Mouse (Mus musculus) CH12.LX (cell line): ENCODE data around the gene Fktn. TPM values are rescaled to one million over a fixed set of nuclear protein-coding genes. Genes with fewer than 3 reads are reported as not detected.

Experiments
- DNase-seq: peaks from one replicate; pipeline ENCODE4 v3.0.0-alpha.2; 2013; ENCODE audit errors: extremely low read depth
- H3K27ac ChIP-seq: 2 replicates; pipeline ENCODE4 v1.5.1; 2012; ENCODE audit warnings: low read depth, mild to moderate bottlenecking, control low read depth, moderate library complexity; ENCODE audit not compliant: insufficient read depth
- H3K27me3 ChIP-seq: replicated peaks from 2 replicates; pipeline ENCODE3; 2012; ENCODE audit warnings: inconsistent platforms
- H3K36me3 ChIP-seq, 2 experiments: replicated peaks in 1 of 2; 2 replicates each; pipeline versions ENCODE3 to v1.6.1; 2012; ENCODE audit warnings: inconsistent platforms in 1 of 2, low read length in 1 of 2, mild to moderate bottlenecking in 1 of 2, mixed read lengths in 1 of 2, moderate library complexity in 1 of 2; ENCODE audit not compliant: control insufficient read depth in 1 of 2, insufficient read depth in 1 of 2
- H3K4me1 ChIP-seq, 2 experiments: 2 replicates each; pipeline ENCODE4 v1.6.1; 2012; ENCODE audit warnings: inconsistent platforms in 1 of 2, moderate library complexity in 1 of 2; ENCODE audit not compliant: insufficient read depth in 2 of 2, control insufficient read depth in 1 of 2
- H3K4me2 ChIP-seq: 2 replicates; pipeline ENCODE4 v1.6.1; 2012; ENCODE audit warnings: low read depth, mild to moderate bottlenecking, control low read depth; ENCODE audit not compliant: poor library complexity, insufficient read depth, severe bottlenecking
- H3K4me3 ChIP-seq, 3 experiments: fragments of 150-350 bp in 1 of 3; sonication (generic) in 1 of 3; replicated peaks in 1 of 3; 2 replicates each; pipeline versions ENCODE3 to v1.5.1; 2011 to 2012; ENCODE audit warnings: low read depth in 2 of 3, low read length in 2 of 3, mild to moderate bottlenecking in 2 of 3, moderate library complexity in 2 of 3, control low read depth in 1 of 3, improper control_type of control experiment in 1 of 3, inconsistent platforms in 1 of 3, mixed read lengths in 1 of 3; ENCODE audit not compliant: poor library complexity in 1 of 3
- H3K79me2 ChIP-seq: replicated peaks from 2 replicates; pipeline ENCODE4 v1.6.1; 2012; ENCODE audit warnings: mild to moderate bottlenecking, moderate library complexity; ENCODE audit not compliant: control insufficient read depth, poor library complexity, insufficient read depth, severe bottlenecking; ENCODE audit errors: extremely low read depth
- H3K9ac ChIP-seq: 2 replicates; pipeline ENCODE4 v1.6.1; 2012; ENCODE audit warnings: low read depth, mild to moderate bottlenecking, control low read depth, moderate library complexity; ENCODE audit not compliant: insufficient read depth
- H3K9me3 ChIP-seq: replicated peaks from 2 replicates; pipeline ENCODE3; 2012; ENCODE audit warnings: low read length, inconsistent platforms, mixed read lengths
- BHLHE40 ChIP-seq: IDR thresholded peaks from 2 replicates; pipeline ENCODE4 v1.6.1; 2011; ENCODE audit warnings: mild to moderate bottlenecking, low read depth, low read length, improper control_type of control experiment
- CTCF ChIP-seq, 2 experiments: IDR thresholded peaks in 1 of 2; conservative IDR thresholded peaks in 1 of 2; 2 replicates each; pipeline ENCODE4 v1.5.1; 2011 to 2012; ENCODE audit warnings: low read depth in 2 of 2, low read length in 2 of 2, improper control_type of control experiment in 1 of 2, inconsistent platforms in 1 of 2, mild to moderate bottlenecking in 1 of 2, moderate library complexity in 1 of 2
- E2F4 ChIP-seq: IDR thresholded peaks from 2 replicates; pipeline ENCODE4 v1.6.1; 2011; ENCODE audit warnings: low read depth, low read length, improper control_type of control experiment; ENCODE audit not compliant: insufficient replicate concordance
- ELF1 ChIP-seq: IDR thresholded peaks from 2 replicates; pipeline ENCODE4 v1.6.1; 2014; ENCODE audit warnings: low read depth, mild to moderate bottlenecking, inconsistent platforms, low read length, improper control_type of control experiment
- EP300 ChIP-seq: IDR thresholded peaks from 2 replicates; pipeline ENCODE4 v1.6.1; 2011; ENCODE audit warnings: low read length, improper control_type of control experiment
- ETS1 ChIP-seq: conservative IDR thresholded peaks from 2 replicates; pipeline ENCODE4 v1.6.1; 2012; ENCODE audit warnings: low read depth, mild to moderate bottlenecking, inconsistent platforms, low read length, improper control_type of control experiment, moderate library complexity
- GABPA ChIP-seq: IDR thresholded peaks from 2 replicates; pipeline ENCODE4 v1.6.1; 2012; ENCODE audit warnings: low read depth, low read length, improper control_type of control experiment, inconsistent platforms; ENCODE audit not compliant: insufficient replicate concordance
- HCFC1 ChIP-seq: IDR thresholded peaks from 2 replicates; pipeline ENCODE4 v1.6.1; 2012; ENCODE audit warnings: low read depth, mild to moderate bottlenecking, inconsistent platforms, low read length, improper control_type of control experiment
- IRF4 ChIP-seq: IDR thresholded peaks from 2 replicates; pipeline ENCODE4 v1.6.1; 2014; ENCODE audit warnings: low read depth, mild to moderate bottlenecking, inconsistent platforms, low read length, improper control_type of control experiment
- JUN ChIP-seq: IDR thresholded peaks from 2 replicates; pipeline ENCODE4 v1.6.1; 2011; ENCODE audit warnings: low read depth, mild to moderate bottlenecking, low read length, improper control_type of control experiment, moderate library complexity; ENCODE audit not compliant: insufficient read depth
- JUND ChIP-seq: conservative IDR thresholded peaks from 2 replicates; pipeline ENCODE4 v1.6.1; 2011; ENCODE audit warnings: low read depth, low read length, improper control_type of control experiment
- KAT2A ChIP-seq: IDR thresholded peaks from 2 replicates; pipeline ENCODE4 v1.6.1; 2012; ENCODE audit warnings: low read length, improper control_type of control experiment, inconsistent platforms; ENCODE audit not compliant: insufficient replicate concordance
- MAFK ChIP-seq: IDR thresholded peaks from 2 replicates; pipeline ENCODE4 v1.6.1; 2011; ENCODE audit warnings: low read length, improper control_type of control experiment; ENCODE audit not compliant: insufficient replicate concordance
- MAX ChIP-seq: IDR thresholded peaks from 2 replicates; pipeline ENCODE4 v1.6.1; 2011; ENCODE audit warnings: low read length, improper control_type of control experiment
- MAZ ChIP-seq: IDR thresholded peaks from 2 replicates; pipeline ENCODE4 v1.6.1; 2012; ENCODE audit warnings: low read depth, mild to moderate bottlenecking, inconsistent platforms, low read length, improper control_type of control experiment, moderate library complexity
- MXI1 ChIP-seq: IDR thresholded peaks from 2 replicates; pipeline ENCODE4 v1.6.1; 2011; ENCODE audit warnings: mild to moderate bottlenecking, low read depth, low read length, improper control_type of control experiment
- MYC ChIP-seq: IDR thresholded peaks from 2 replicates; pipeline ENCODE4 v1.6.1; 2011; ENCODE audit warnings: low read depth, mild to moderate bottlenecking, improper control_type of control experiment, low read length
- NELFE ChIP-seq: IDR thresholded peaks from 2 replicates; pipeline ENCODE4 v1.6.1; 2011; ENCODE audit warnings: low read depth, low read length, improper control_type of control experiment
- NRF1 ChIP-seq: IDR thresholded peaks from 2 replicates; pipeline ENCODE4 v1.6.1; 2014; ENCODE audit warnings: low read depth, mild to moderate bottlenecking, inconsistent platforms, low read length, improper control_type of control experiment, moderate library complexity
- POLR2AphosphoS2 ChIP-seq: IDR thresholded peaks from 2 replicates; pipeline ENCODE4 v1.6.1; 2011; ENCODE audit warnings: low read depth, low read length, improper control_type of control experiment
- RCOR1 ChIP-seq: conservative IDR thresholded peaks from 2 replicates; pipeline ENCODE4 v1.6.1; 2012; ENCODE audit warnings: low read depth, mild to moderate bottlenecking, inconsistent platforms, low read length, improper control_type of control experiment
- SIN3A ChIP-seq: IDR thresholded peaks from 2 replicates; pipeline ENCODE4 v1.6.1; 2012; ENCODE audit warnings: low read length, improper control_type of control experiment, inconsistent platforms
- TBP ChIP-seq: conservative IDR thresholded peaks from 2 replicates; pipeline ENCODE4 v1.6.1; 2011; ENCODE audit warnings: low read depth, low read length, improper control_type of control experiment
- TCF12 ChIP-seq: IDR thresholded peaks from 2 replicates; pipeline ENCODE4 v1.6.1; 2014; ENCODE audit warnings: low read depth, mild to moderate bottlenecking, inconsistent platforms, low read length, improper control_type of control experiment
- UBTF ChIP-seq: IDR thresholded peaks from 2 replicates; pipeline ENCODE4 v1.6.1; 2012; ENCODE audit warnings: low read depth, mild to moderate bottlenecking, inconsistent platforms, low read length, improper control_type of control experiment, moderate library complexity
- USF1 ChIP-seq: IDR thresholded peaks from 2 replicates; pipeline ENCODE4 v1.6.1; 2014; ENCODE audit warnings: low read depth, mild to moderate bottlenecking, inconsistent platforms, low read length, improper control_type of control experiment
- USF2 ChIP-seq: conservative IDR thresholded peaks from 2 replicates; pipeline ENCODE4 v1.6.1; 2011; ENCODE audit warnings: low read depth, low read length, improper control_type of control experiment
- ZC3H11A ChIP-seq: IDR thresholded peaks from 2 replicates; pipeline ENCODE4 v1.6.1; 2012; ENCODE audit warnings: low read depth, mild to moderate bottlenecking, inconsistent platforms, low read length, improper control_type of control experiment
- ZKSCAN1 ChIP-seq: IDR thresholded peaks from 2 replicates; pipeline ENCODE4 v1.6.1; 2012; ENCODE audit warnings: low read depth, inconsistent platforms, low read length, improper control_type of control experiment, borderline replicate concordance
- ZNF384 ChIP-seq: IDR thresholded peaks from 2 replicates; pipeline ENCODE4 v1.6.1; 2012; ENCODE audit warnings: low read depth, low read length, improper control_type of control experiment, inconsistent platforms
- dilution Hi-C: fragments of 300-500 bp; cut with MboI; formaldehyde crosslinking; loops from 2 replicates; pipeline ENCODE4 v1.14.3; 2020; ENCODE audit warnings: low sequenced_read_pairs; ENCODE audit not compliant: extremely low pct_unique_long_range_greater_than_20kb, extremely low pct_ligation_motif_present
- in situ Hi-C: fragments of 300-500 bp; cut with MboI; formaldehyde crosslinking; loops from 3 replicates; pipeline ENCODE4 v1.14.3; 2019; ENCODE audit warnings: low sequenced_read_pairs, low pct_ligation_motif_present, low pct_unique_long_range_greater_than_20kb, mixed read lengths
- polyA plus RNA-seq: library from polyadenylated mRNA; unstranded; fragments of >175 nt; gene quantifications from 2 replicates; pipeline ENCODE4 v1.2.1, GENCODE M21; 2012; ENCODE audit warnings: low read depth; ENCODE audit not compliant: insufficient read length
- total RNA-seq, 2 experiments: library from RNA; depleted of rRNA; stranded (reverse); fragments of 300-350 nt in 1 of 2; fragments of >200 nt in 1 of 2; gene quantifications; 2 replicates each; pipeline ENCODE4 v1.2.3; 2012 to 2014

Fktn gene
- total and polyA plus RNA-seq, 3 experiments = 4.8 to 7.5 (median 5.5) TPM

DNA sequence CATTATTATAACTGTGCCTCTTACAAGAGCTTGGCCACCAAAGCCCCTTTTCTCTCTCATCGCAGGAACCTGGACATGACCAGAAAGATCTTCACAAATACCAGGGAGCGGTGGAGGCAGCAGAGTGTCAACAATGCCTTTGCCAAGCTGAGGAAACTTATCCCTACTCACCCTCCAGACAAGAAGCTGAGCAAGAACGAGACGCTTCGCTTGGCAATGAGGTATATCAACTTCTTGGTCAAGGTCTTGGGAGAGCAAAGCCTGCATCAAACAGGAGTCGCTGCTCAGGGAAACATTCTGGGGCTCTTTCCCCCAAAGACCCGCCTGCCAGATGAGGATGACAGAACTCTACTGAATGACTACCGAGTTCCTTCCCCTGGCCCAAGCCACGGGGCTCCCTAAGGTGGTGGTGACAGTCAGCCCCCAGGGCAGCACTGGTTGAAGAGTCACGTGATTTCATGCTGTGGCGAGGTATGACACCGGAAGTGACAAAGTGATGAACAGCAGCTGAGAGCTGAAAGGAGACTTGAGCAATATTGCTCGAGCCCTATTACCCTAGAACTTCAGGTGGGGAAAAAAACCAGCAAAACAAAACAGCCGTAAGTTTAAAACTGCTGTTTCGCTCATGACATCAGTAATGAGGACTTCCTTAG lies 72.1 kb downstream of the Fktn start:
- Histone ChIP-seq H3K27ac (no peak overlapping the region), H3K9ac (no peak overlapping the region), H3K9me3 (no peaks in the 10 kb centered on the region), H3K4me2 (no peak overlapping the region), H3K36me3 (no peaks in the 10 kb centered on the region), H3K27me3 (no peaks in the 10 kb centered on the region), H3K79me2 (no peaks in the 10 kb centered on the region), H3K4me3 (no peak overlapping the region), H3K4me1 (peaks cover 2 to 30% of the 10 kb centered on the region in 2 experiments; a peak in 3 of 4 replicates)
- peak; percentile 62 for TF ChIP-seq USF1
- no peak for TF ChIP-seq JUN
- TF ChIP-seq POLR2AphosphoS2 = no peak
- TF ChIP-seq ZC3H11A = no peak
- no peak for TF ChIP-seq TCF12
- TF ChIP-seq SIN3A = no peak
- TF ChIP-seq CTCF (conservative IDR thresholded peaks at IDR 0.05 in 1 of 2, IDR thresholded peaks at IDR 0.05 in 1 of 2; ENCODE audit: low read depth in 2 of 2, low read length in 2 of 2) = no peak
- no peak for TF ChIP-seq MXI1
- peak; percentile 70 for TF ChIP-seq BHLHE40
- TF ChIP-seq ZKSCAN1 = no peak
- TF ChIP-seq MAX = no peak
- TF ChIP-seq NELFE = no peak
- no peak for TF ChIP-seq UBTF
- TF ChIP-seq E2F4 = no peak
- TF ChIP-seq KAT2A = no peak
- TF ChIP-seq USF2 = peak; percentile 69
- TF ChIP-seq IRF4 = no peak
- no peak for TF ChIP-seq ZNF384
- no peak for TF ChIP-seq ETS1
- TF ChIP-seq MYC = no peak
- no peak for TF ChIP-seq MAFK
- no peak for TF ChIP-seq MAZ
- TF ChIP-seq TBP = no peak
- TF ChIP-seq RCOR1 = no peak
- TF ChIP-seq EP300 = no peak
- TF ChIP-seq HCFC1 = no peak
- TF ChIP-seq JUND = no peak
- TF ChIP-seq NRF1 = no peak
- 0 out of 2 replicates have a peak, but pooled peaks have one; percentile 22 for TF ChIP-seq ELF1
- TF ChIP-seq GABPA = no peak
- dilution Hi-C loops = no loop called here
- in situ Hi-C loops = no loop called here
- DNase-seq = no peak
